Mouse (Mus musculus) neutrophil, adult 5-6 weeks (primary cell): Measurements from ENCODE around the gene R3hdm4. TPM values are rescaled to one million over a fixed set of nuclear protein-coding genes. Genes with fewer than 3 reads are reported as not detected.

Source experiments
- ATAC-seq: fragments of 151-379, 151-347 bp; 2 replicates; pipeline ENCODE4 v1.8.0; 2017; ENCODE audit warnings: mild to moderate bottlenecking, moderate TSS enrichment; ENCODE audit not compliant: insufficient number of reproducible peaks, poor library complexity, low FRiP score, severe bottlenecking; ENCODE audit errors: extremely low read depth
- total RNA-seq: library from RNA; stranded (forward); fragments of 200-1000 nt; gene quantifications from 2 replicates; pipeline ENCODE4 v1.2.3, GENCODE M21; 2017

Gene R3hdm4
- total RNA-seq, 1 experiment from 2014 or later, result 149 TPM

DNA sequence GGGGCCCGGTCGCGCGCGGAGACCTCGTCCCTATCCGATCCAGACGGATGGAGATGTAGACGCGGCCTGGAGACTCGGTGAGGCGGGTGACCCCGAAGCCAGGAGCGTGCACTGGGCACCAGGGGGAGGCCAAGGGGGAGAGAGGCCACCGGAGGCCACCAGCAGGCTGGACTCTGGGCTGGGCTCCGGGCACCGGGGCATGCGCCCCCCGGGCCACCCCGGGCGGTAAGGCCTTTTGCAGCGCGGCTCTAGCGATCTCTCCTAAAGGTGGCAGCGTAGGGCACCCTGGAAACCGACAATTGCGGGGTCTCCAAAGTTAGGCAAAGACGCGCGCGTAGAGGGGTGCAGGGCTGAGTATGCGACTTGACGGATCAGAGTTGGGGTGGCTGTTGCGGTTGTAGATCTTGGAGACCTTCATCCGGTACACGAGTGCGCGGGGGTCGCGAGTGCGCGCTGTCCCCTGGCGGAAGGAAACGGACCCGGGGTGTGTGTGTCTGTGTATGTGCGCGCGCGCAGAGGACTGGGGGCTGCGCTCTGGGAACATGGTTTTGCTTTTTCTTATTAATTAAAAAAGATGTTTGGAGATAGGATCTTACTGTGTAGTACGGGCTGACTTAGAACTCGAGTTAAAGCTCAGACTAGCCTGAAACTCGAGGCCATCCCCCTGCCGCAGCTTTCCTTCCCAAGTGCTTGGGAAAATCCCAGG lies 6.5 kb upstream of the R3hdm4 start:
- no peak for ATAC-seq

- ATAC-seq, result peak; percentile 50
These were observed 5.7 kb upstream of the R3hdm4 start, which contains the start of gene Arid3a for GRCm38 (mm10) chr10:79926491-79927323. Gene Arid3a, plus strand, starts transcription at chr10:79927043.

- no peak for ATAC-seq
These were observed 4.9 kb upstream of the R3hdm4 start for GRCm38 (mm10) chr10:79925785-79926490.

- peak; percentile 53 for ATAC-seq
These were observed 4.2 kb upstream of the R3hdm4 start for GRCm38 (mm10) chr10:79924998-79925784.

DNA sequence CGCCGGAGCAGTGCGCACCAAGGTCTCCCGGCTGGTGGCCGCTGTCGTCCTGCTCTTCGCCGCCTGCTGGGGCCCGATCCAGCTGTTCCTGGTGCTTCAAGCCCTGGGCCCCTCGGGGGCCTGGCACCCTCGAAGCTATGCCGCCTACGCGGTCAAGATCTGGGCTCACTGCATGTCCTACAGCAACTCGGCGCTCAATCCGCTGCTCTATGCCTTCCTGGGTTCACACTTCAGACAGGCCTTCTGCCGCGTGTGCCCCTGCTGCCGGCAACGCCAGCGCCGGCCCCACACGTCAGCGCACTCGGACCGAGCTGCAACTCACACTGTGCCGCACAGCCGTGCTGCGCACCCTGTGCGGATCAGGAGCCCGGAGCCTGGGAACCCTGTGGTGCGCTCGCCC lies 564 bp upstream of the R3hdm4 start:
- no peak for ATAC-seq

- no peak for ATAC-seq
These were observed 735 bp downstream of the R3hdm4 start for GRCm38 (mm10) chr10:79920056-79920890.

GRCm38 (mm10) chr10:79919251-79919849 lies 1.7 kb downstream of the R3hdm4 start:
- no peak for ATAC-seq

GRCm38 (mm10) chr10:79918231-79919078 lies 2.6 kb downstream of the R3hdm4 start:
- no peak for ATAC-seq

GRCm38 (mm10) chr10:79917532-79918100 lies 3.4 kb downstream of the R3hdm4 start:
- no peak for ATAC-seq

GRCm38 (mm10) chr10:79916808-79917531 lies 4.0 kb downstream of the R3hdm4 start, which contains the start of gene Kiss1r:
Gene Kiss1r, plus strand, starts transcription at chr10:79916971.
- ATAC-seq, result peak; percentile 68

GRCm38 (mm10) chr10:79916081-79916480 lies 4.9 kb downstream of the R3hdm4 start:
- no peak for ATAC-seq

GRCm38 (mm10) chr10:79914948-79915596 lies 5.9 kb downstream of the R3hdm4 start:
- ATAC-seq, result no peak

DNA sequence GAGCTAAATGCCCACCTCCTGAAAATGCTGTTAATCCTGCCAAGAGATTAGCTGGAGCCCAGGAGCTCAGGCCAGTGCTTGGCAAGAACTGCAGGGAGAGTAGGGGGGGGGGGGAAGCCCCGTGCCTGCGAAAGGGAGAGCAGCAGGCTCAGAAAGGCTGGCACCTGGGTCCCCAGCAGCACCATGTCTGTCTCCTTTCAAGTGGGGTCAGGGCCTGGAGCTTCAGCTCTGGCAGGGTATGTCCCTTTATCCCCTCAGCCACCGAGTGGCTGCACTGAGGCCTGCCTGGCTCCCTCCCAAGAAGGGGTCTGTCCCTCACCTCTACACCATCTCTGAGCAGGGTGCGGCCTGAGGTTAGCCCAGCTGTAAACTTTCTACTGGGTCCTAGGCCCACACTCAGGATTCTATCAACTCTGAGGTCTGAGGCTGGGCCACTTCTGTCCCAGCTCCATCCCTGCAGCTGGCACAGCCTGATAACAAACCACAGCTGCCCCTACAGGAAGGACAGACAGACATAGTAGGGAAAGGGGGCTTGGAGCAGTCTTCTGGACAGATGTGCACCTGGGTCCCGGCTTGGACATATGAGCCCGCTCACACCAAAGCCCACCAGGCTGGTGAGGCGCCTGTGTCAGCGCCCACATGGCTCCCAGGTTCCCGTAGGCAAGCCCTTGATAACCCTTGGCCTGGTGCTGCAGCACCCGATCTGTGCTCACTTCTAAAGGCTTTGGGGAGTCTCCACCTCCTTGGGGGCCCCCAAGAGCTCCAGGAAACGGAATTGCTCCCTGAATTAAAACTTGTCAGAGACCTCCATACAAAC lies 6.7 kb downstream of the R3hdm4 start:
- ATAC-seq, result no peak

DNA sequence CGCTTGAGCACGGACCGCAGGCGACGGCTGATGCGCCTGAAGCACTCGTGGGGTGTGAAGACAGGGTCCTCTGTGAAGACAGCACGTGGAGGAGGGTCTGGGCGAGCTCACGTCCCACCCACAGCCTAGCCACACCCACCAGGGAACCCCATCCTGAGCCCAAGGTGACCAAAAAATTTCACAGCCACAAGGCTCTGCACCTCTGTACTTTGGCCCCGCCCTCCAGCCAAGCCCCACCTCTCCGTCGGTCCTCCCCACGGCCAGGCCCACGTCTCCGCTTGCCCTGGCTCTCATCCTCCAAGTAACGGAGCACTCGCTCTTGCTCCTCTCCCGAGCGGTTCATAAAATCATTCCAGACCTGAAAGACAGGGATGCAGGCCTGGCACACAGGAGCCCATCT lies 8.6 kb downstream of the R3hdm4 start:
- ATAC-seq, result no peak

DNA sequence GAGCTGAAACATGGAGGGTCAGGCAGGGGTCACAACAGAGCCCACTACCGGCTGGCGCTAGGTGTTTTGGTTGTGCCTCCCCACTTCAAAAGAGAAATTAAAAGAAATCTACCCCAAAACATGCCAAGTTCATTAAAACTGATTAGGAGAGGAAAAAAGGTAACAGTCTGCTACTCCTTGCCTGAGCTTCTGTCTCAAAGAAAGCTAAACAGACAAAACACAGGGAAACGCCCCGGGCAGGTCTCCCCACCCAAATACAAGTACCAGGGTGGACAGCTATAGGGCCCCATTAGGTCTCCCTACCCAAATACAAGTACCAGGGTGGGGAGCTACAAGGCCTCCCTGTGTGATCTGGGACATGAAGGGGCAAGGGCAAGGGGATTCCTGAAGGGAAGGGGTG lies 10.5 kb downstream of the R3hdm4 start, which contains the start of gene Gm26602:
Gene Gm26602 (plus strand): TSS at position 301 of the 400 bp plus-strand sequence.
- no peak for ATAC-seq
